Mouse (Mus musculus): ENCODE measurements around the gene Rab9b. TPM values are rescaled to one million over a fixed set of nuclear protein-coding genes. Genes with fewer than 3 reads are reported as not detected.

The Rab9b gene
- polyA plus RNA-seq (2017; shearing (Covaris generic)) = not detected

DNA sequence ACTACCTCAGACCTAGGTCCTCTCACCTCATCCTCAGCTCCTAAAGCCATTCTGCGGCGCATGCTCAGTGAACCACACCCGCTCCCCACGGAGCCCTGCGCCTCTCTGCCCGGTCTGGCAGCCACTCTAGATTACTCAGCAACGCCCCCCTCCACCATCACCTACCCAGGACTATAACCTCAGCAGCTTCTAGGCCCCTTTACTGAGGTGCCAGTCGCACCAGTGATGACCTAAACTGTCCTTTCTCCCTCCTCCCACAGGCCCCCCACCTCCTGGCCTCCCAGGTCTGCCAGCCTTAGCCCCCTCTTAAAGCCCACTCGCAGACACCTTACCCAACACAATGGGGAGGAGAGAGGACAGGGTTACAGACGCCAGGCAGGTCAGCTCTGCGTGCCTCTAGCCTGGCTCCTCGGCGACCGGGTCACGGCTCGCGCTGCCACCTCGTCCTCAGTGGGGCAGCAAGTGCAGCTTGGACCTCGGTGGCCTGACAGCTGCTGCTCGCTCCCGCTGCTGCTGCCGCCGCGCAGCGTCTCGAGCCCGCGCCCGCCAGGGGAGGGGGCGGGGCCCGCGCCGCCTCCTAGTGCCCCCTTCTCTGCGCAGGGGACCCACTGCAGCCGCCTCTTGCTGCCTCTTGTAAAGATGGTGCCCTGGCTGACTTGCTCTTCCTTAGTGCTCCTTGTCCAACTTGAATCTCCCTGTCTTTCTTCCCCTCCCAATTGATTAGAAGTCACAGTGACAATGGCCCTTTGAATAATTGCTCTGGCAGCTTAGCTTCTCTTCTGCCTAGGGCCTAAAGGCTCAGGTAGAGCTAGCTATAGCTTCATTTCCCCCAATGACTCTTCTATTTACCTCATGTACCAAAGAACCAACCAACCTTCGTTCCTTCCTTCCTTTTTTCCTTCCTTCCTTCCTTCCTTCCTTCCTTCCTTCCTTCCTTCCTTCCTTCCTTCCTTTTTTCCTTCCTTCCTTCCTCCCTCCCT, at the start of gene Rab9b:
Gene Rab9b, minus strand, starts transcription at position 695 of the 980 bp plus-strand sequence.

DNA sequence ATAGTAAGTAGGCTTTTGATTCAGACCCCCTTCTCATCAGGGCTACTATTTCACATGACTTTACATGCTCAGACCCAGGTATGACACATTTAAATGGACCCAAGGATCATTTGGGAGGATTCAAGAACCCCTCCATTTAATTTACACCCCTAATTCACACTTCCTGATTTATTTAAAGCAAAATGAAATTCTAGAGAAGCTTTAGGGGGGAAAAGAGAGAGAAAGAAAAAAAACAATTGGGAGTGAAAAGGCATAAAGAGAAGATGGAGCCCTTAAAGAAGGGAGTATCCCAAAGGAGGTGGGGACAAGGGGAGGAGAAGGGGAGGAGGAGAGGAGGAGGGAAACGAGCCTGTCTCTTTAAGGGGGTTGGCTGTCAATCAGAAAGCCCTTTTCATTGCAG, 46.2 kb downstream of the Rab9b start, which contains the start of gene Plp1:
Gene Plp1, plus strand, starts transcription at position 301 of the 400 bp plus-strand sequence.

Other genes starting within 250 kb of the Rab9b start
- gene Tceal1, start 160.8 kb downstream of the Rab9b start, polyA plus RNA-seq (2017; shearing (Covaris generic)) = 0.16 TPM
- 99.9 TPM for gene Morf4l2, start 125.1 kb downstream of the Rab9b start, polyA plus RNA-seq (2017; shearing (Covaris generic))
- gene Glra4, start 88.6 kb downstream of the Rab9b start, polyA plus RNA-seq (2017; shearing (Covaris generic)) = not detected
- gene Plp1, start 46.1 kb downstream of the Rab9b start, polyA plus RNA-seq (2017; shearing (Covaris generic)) = 3.1 TPM
- gene H2bfm, start 58.6 kb upstream of the Rab9b start, polyA plus RNA-seq (2017; shearing (Covaris generic)) = not detected
- gene Tmsb15b2, start 106.7 kb upstream of the Rab9b start, polyA plus RNA-seq (2017; shearing (Covaris generic)) = 58.8 TPM
- gene Tmsb15l, start 108.1 kb upstream of the Rab9b start, polyA plus RNA-seq (2017; shearing (Covaris generic)) = 2.9 TPM
- 29.9 TPM for gene Tmsb15b1, start 108.1 kb upstream of the Rab9b start, polyA plus RNA-seq (2017; shearing (Covaris generic))
- gene Zcchc18, start 124.4 kb upstream of the Rab9b start, polyA plus RNA-seq (2017; shearing (Covaris generic)) = 46.4 TPM
- 16.2 TPM for gene Slc25a53, start 169.5 kb upstream of the Rab9b start, polyA plus RNA-seq (2017; shearing (Covaris generic))
- gene Fam199x, start 180.8 kb upstream of the Rab9b start, polyA plus RNA-seq (2017; shearing (Covaris generic)) = 3.1 TPM

Data from CD4-positive, CD25-positive, alpha-beta regulatory T cell, adult 9 weeks (primary cell).